Mouse (Mus musculus) splenic B cell, adult 2 months (primary cell): ENCODE results near the gene Ddx47.

Experiments used
- DNase-seq: peaks from one replicate; pipeline ENCODE4 v3.0.0-alpha.2; 2011; ENCODE audit warnings: low read depth, low spot score
- H3K27me3 ChIP-seq: 2 replicates; pipeline ENCODE4 v1.6.1; 2012; ENCODE audit warnings: mild to moderate bottlenecking, low read length, moderate library complexity, mixed read lengths; ENCODE audit not compliant: control insufficient read depth, poor library complexity, insufficient read depth, severe bottlenecking
- H3K36me3 ChIP-seq: 2 replicates; pipeline ENCODE4 v1.6.1; 2012; ENCODE audit warnings: mild to moderate bottlenecking, low read length, moderate library complexity, mixed read lengths; ENCODE audit not compliant: control insufficient read depth, poor library complexity, insufficient read depth, severe bottlenecking

Ddx47 gene

DNA sequence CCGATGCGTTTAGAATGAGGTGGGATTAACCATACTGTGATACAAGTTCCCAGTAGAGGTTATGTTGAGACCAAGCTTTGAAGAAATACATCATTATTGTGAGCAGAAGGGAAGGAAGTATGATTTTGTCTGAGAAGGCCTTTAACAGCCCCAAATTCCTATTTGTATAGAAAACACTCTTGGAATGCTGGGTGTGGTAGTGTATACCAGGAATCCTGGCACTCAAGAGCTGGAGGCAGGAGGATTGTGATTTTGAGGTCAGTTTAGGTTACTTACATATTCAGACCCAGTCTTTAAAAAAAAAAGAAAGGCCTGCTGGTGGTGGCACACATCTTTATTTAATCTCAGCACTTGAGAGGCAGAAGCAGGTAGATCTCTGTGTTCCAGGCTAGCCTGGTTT lies 58.9 kb downstream of the Ddx47 start:
- DNase-seq, result no peak
- no peaks in the 10 kb centered on the region for H3K36me3 ChIP-seq

More for the DNA sequence above, 58.9 kb downstream of the Ddx47 start:
- no peaks in the 10 kb centered on the region for H3K27me3 ChIP-seq
